Mouse (Mus musculus) kidney, embryonic 15.5 days (tissue): ENCODE results near the gene Catsper1. TPM values are rescaled to one million over a fixed set of nuclear protein-coding genes. Genes with fewer than 3 reads are reported as not detected.

ENCODE experiments used
- ATAC-seq: fragments of 200-750 bp; cut with Nextera tagmentation; replicated peaks from 2 replicates; pipeline ENCODE4 v1.8.0; 2017; ENCODE audit warnings: moderate TSS enrichment; ENCODE audit not compliant: low FRiP score
- H3K27ac ChIP-seq: fragments of 300-500 bp; sonication (generic); 2 replicates; pipeline ENCODE4 v1.5.1; 2015; ENCODE audit warnings: mild to moderate bottlenecking, inconsistent platforms
- H3K27me3 ChIP-seq: fragments of 300-500 bp; sonication (generic); 2 replicates; pipeline ENCODE4 v1.6.1; 2015; ENCODE audit warnings: inconsistent platforms
- H3K36me3 ChIP-seq: fragments of 300-500 bp; sonication (generic); 2 replicates; pipeline ENCODE4 v1.6.1; 2015; ENCODE audit warnings: inconsistent platforms
- H3K4me1 ChIP-seq: fragments of 300-500 bp; sonication (generic); 2 replicates; pipeline ENCODE4 v1.6.1; 2015; ENCODE audit warnings: inconsistent platforms
- H3K4me2 ChIP-seq: fragments of 300-500 bp; sonication (generic); 2 replicates; pipeline ENCODE4 v1.6.1; 2015; ENCODE audit warnings: moderate library complexity, mild to moderate bottlenecking, inconsistent platforms
- H3K4me3 ChIP-seq: fragments of 300-500 bp; sonication (generic); replicated peaks from 2 replicates; pipeline ENCODE4 v1.5.1; 2015; ENCODE audit warnings: mild to moderate bottlenecking, inconsistent platforms
- H3K9ac ChIP-seq: fragments of 300-500 bp; sonication (generic); 2 replicates; pipeline ENCODE4 v1.6.1; 2015; ENCODE audit warnings: mild to moderate bottlenecking, inconsistent platforms
- H3K9me3 ChIP-seq: fragments of 300-500 bp; sonication (generic); replicated peaks from 2 replicates; pipeline ENCODE4 v1.6.1; 2016; ENCODE audit warnings: inconsistent platforms
- WGBS: fragments of 180-500 bp; shearing (Covaris S2); methylation state at CpG from one replicate; pipeline ENCODE4 v1.1.7; 2015; ENCODE audit warnings: mixed read lengths; 5-methylcytosine and 5-hydroxymethylcytosine counted together
- polyA plus RNA-seq: library from polyadenylated mRNA; unstranded; fragments of >200 nt; fragmentation: Nextera tagmentation; extraction: Ambion mirVana; gene quantifications from 2 replicates; pipeline ENCODE4 v1.2.1, GENCODE M21; 2015

The Catsper1 gene
- polyA plus RNA-seq, 1 experiment from 2014 or later, result not detected

GRCm38 (mm10) chr19:5384715-5385114 lies 49.2 kb downstream of the Catsper1 start:
- no peaks in the 10 kb centered on the region for H3K9me3 ChIP-seq
- H3K4me1 ChIP-seq, result peaks cover 22% of the 10 kb centered on the region
- peaks cover 61% of the 10 kb centered on the region for H3K36me3 ChIP-seq
- no peak for ATAC-seq
- WGBS, result 96% methylated on average over 8 of the region's 8 CpGs
- H3K27ac ChIP-seq, result no peak overlapping the region
- no peak overlapping the region for H3K9ac ChIP-seq
- H3K4me2 ChIP-seq, result no peak overlapping the region
- H3K4me3 ChIP-seq, result no peak overlapping the region
- no peaks in the 10 kb centered on the region for H3K27me3 ChIP-seq

GRCm38 (mm10) chr19:5388011-5388441 lies 52.5 kb downstream of the Catsper1 start:
- Histone ChIP-seq H3K36me3 (peaks cover 28% of the 10 kb centered on the region), H3K9ac (peak overlapping the region; percentile 86), H3K4me3 (peak overlapping the region; percentile 84), H3K4me1 (peaks cover 33% of the 10 kb centered on the region), H3K4me2 (peak overlapping the region; percentile 79), H3K9me3 (no peaks in the 10 kb centered on the region), H3K27me3 (no peaks in the 10 kb centered on the region), H3K27ac (peak overlapping the region; percentile 72)
- WGBS, result under 1% methylated on average over 43 of the region's 43 CpGs
- ATAC-seq, result peak; percentile 67

DNA sequence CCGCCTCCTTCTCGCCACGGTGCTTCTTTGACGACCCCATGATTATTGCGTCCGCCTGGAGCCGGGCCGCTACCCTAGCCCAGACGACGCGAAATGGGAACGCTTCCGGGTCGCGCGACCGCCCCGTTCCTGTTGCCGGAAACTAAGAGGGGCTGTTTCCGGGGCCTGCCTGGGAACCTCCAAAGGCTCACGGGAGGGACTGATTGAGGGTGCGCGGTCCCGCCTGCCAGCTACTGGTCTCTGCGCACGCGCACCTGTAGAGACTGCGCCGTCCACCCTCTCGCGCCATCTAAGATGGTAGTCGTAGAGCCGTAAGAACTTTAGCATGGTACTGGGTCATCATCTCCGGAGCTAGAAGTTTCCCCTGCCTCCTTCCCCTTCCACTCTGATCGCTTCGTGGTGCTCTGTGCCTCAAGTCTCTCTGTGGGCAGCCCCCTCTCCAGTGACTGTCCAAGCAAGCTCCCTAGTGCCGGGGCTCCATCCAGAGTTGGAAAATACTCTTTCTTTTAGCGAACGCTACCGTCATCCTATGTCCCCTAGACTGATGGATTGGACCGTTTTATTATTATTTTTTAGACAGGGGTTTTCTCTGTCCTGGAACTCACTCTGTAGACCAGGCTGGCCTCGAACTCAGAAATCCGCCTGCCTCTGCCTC lies 53.2 kb downstream of the Catsper1 start, which contains the start of gene Sart1:
TSS of gene Sart1 (minus strand) at position 116 of the 655 bp plus-strand sequence.
- peak within 1 kb of the TSS; percentile 93 for H3K27ac ChIP-seq
- H3K27me3 ChIP-seq, result no peaks in the 10 kb centered on the region
- 2% methylated on average over 43 of the region's 43 CpGs for WGBS
- peak within 1 kb of the TSS; percentile 79 for H3K4me2 ChIP-seq
- H3K4me3 ChIP-seq, result peak within 1 kb of the TSS; percentile 84
- peak; percentile 94 for ATAC-seq
- no peaks in the 10 kb centered on the region for H3K9me3 ChIP-seq
- peaks cover 33% of the 10 kb centered on the region for H3K4me1 ChIP-seq
- H3K36me3 ChIP-seq, result peaks cover 21% of the 10 kb centered on the region
- H3K9ac ChIP-seq, result peak within 1 kb of the TSS; percentile 86

DNA sequence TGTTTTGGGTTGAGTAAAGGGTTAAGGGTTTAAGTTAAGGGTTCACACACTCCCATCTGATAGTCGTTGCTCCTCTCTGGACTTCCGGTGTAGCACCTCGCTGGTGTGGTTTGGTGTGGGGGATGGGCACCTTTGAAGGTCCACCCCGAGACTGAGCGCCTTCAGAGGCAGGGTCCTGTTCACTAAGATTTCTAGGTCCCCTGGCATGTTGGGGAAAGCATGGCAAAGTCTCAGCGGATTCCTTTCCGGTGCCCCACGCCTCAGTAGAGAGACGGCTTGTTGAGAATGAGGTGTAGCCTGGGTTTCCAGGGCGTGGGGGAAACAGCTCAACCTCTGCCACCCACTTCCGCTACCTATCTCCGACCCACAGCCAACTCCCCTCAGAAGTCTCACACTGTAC lies 54.1 kb downstream of the Catsper1 start:
- peaks cover 33% of the 10 kb centered on the region for H3K4me1 ChIP-seq
- WGBS, result 16% methylated on average over 12 of the region's 12 CpGs

DNA sequence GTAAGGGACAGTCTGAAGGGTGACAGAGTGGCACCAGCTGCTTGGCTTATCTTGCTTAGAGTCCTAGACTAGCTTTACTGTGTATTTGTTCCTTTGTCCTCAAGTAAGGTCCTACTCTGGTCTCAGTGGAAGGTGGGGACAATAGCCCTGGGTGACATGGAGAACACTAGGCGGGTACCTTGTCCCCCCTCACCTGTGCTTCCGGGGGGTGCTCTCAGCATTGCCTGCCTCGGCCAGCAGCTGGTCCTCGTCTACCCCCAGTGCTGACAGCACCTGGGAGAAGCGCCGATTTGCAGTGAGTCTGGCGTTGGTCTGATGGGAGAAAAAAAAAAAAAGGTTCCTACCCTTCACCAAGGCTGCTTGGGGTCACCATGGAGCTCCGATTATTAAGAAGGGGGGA lies 54.9 kb downstream of the Catsper1 start:
- no peaks in the 10 kb centered on the region for H3K27me3 ChIP-seq
- H3K36me3 ChIP-seq, result peaks cover 4% of the 10 kb centered on the region
- peak overlapping the region; percentile 79 for H3K4me2 ChIP-seq
- 61% methylated on average over 8 of the region's 8 CpGs for WGBS
- peaks cover 33% of the 10 kb centered on the region for H3K4me1 ChIP-seq
- peak overlapping the region; percentile 86; the same call in 1 of the 2 replicates for H3K9ac ChIP-seq
- peak overlapping the region; percentile 93 for H3K27ac ChIP-seq
- no peak for ATAC-seq
- H3K4me3 ChIP-seq, result peak overlapping the region; percentile 84
- H3K9me3 ChIP-seq, result no peaks in the 10 kb centered on the region

More for the DNA sequence above, 54.1 kb downstream of the Catsper1 start:
- Histone ChIP-seq H3K9me3 (no peaks in the 10 kb centered on the region), H3K27me3 (no peaks in the 10 kb centered on the region), H3K4me3 (peak overlapping the region; percentile 84), H3K36me3 (peaks cover 12% of the 10 kb centered on the region), H3K27ac (peak overlapping the region; percentile 93), H3K9ac (peak overlapping the region; percentile 86), H3K4me2 (peak overlapping the region; percentile 79)
- ATAC-seq, result no peak; the same call in 1 of the 2 replicates

DNA sequence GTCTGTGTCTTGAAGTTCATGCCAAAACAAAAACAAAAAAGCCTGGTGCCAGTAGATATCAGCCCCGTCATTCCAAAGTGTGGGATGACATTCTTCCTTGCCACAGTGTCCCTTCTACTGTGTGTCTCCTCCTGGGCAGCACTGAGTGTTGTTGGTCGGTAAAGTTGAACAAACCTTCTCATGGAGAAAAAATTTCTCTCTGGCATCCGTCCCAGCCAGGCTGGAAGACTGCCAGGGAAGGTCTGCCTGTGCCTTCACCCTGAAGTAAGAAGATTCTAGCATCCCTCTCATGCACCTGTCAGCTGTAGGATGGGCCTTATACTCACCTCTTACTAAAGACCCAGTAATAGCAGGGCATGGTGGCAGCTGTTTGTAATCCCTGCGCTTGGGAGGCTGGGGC lies 57.4 kb downstream of the Catsper1 start:
- Histone ChIP-seq H3K4me3 (no peak overlapping the region), H3K27ac (no peak overlapping the region), H3K36me3 (no peaks in the 10 kb centered on the region), H3K27me3 (no peaks in the 10 kb centered on the region), H3K4me2 (no peak overlapping the region), H3K9me3 (no peaks in the 10 kb centered on the region), H3K9ac (no peak overlapping the region), H3K4me1 (peaks cover 17% of the 10 kb centered on the region)
- no peak for ATAC-seq
- WGBS, result 62% methylated on average over 4 of the region's 4 CpGs

Other genes starting within 250 kb of the Catsper1 start
- gene Yif1a, start 247.2 kb upstream of the Catsper1 start, polyA plus RNA-seq, result 99.8 and 101 TPM in 2 replicates
- gene Cnih2, start 237.2 kb upstream of the Catsper1 start, polyA plus RNA-seq, result 13.3 and 15.1 TPM in 2 replicates
- gene Rab1b, start 228.7 kb upstream of the Catsper1 start, polyA plus RNA-seq, result 268 and 290 TPM in 2 replicates
- 27.5 and 27.8 TPM in 2 replicates for gene Klc2, start 217.2 kb upstream of the Catsper1 start, polyA plus RNA-seq
- 23.2 and 25.0 TPM in 2 replicates for gene Pacs1, start 62.6 kb upstream of the Catsper1 start, polyA plus RNA-seq
- gene Sf3b2, start 40.3 kb upstream of the Catsper1 start, polyA plus RNA-seq, result 351 and 362 TPM in 2 replicates
- gene Gal3st3, start 37.4 kb upstream of the Catsper1 start, polyA plus RNA-seq, result 3.8 and 3.9 TPM in 2 replicates
- gene Cst6, start 13.8 kb downstream of the Catsper1 start, polyA plus RNA-seq, result 0.45 and 1.2 TPM in 2 replicates
- gene Eif1ad, start 31.0 kb downstream of the Catsper1 start, polyA plus RNA-seq, result 58.4 and 59.3 TPM in 2 replicates
- 477 and 508 TPM in 2 replicates for gene Banf1, start 31.4 kb downstream of the Catsper1 start, polyA plus RNA-seq
- 82.0 and 87.6 TPM in 2 replicates for gene Sart1, start 53.0 kb downstream of the Catsper1 start, polyA plus RNA-seq
- gene Tsga10ip, start 66.8 kb downstream of the Catsper1 start, polyA plus RNA-seq, result 0.30 and 0.57 TPM in 2 replicates
- 248 and 250 TPM in 2 replicates for gene Drap1, start 89.2 kb downstream of the Catsper1 start, polyA plus RNA-seq
- gene AI837181, start 89.4 kb downstream of the Catsper1 start, polyA plus RNA-seq, result 54.2 and 59.0 TPM in 2 replicates
- 0.39 TPM in 1 of 2 replicates, not detected in the other for gene Fosl1, start 111.8 kb downstream of the Catsper1 start, polyA plus RNA-seq
- gene Ccdc85b, start 122.2 kb downstream of the Catsper1 start, polyA plus RNA-seq, result 10.1 and 11.3 TPM in 2 replicates
- gene Fibp, start 124.9 kb downstream of the Catsper1 start, polyA plus RNA-seq, result 119 and 128 TPM in 2 replicates
- 1.1 and 1.5 TPM in 2 replicates for gene Ctsw, start 132.8 kb downstream of the Catsper1 start, polyA plus RNA-seq
- 156 and 179 TPM in 2 replicates for gene Efemp2, start 138.2 kb downstream of the Catsper1 start, polyA plus RNA-seq
- 37.0 and 47.4 TPM in 2 replicates for gene Mus81, start 152.7 kb downstream of the Catsper1 start, polyA plus RNA-seq
- 2,798 and 2,930 TPM in 2 replicates for gene Cfl1, start 154.7 kb downstream of the Catsper1 start, polyA plus RNA-seq
- gene 1700020D05Rik, start 168.0 kb downstream of the Catsper1 start, polyA plus RNA-seq, result 0.30 and 0.32 TPM in 2 replicates
- gene Snx32, start 174.8 kb downstream of the Catsper1 start, polyA plus RNA-seq, result 7.5 and 9.3 TPM in 2 replicates
- gene Ovol1, start 224.9 kb downstream of the Catsper1 start, polyA plus RNA-seq, result 11.3 and 12.0 TPM in 2 replicates
- 9.7 and 10.8 TPM in 2 replicates for gene Ap5b1, start 232.3 kb downstream of the Catsper1 start, polyA plus RNA-seq